Mouse (Mus musculus): ENCODE measurements around the gene Ncor2. TPM values are rescaled to one million over a fixed set of nuclear protein-coding genes. Genes with fewer than 3 reads are reported as not detected.

Ncor2 gene
- total RNA-seq, 2 experiments from 2014 or later = 11.8 to 47.9 TPM

- no peak for ATAC-seq (replicated peaks; ENCODE audit: poor library complexity, severe bottlenecking)
These were observed 6.0 kb downstream of the Ncor2 start for GRCm38 (mm10) chr5:125172831-125173615.

DNA sequence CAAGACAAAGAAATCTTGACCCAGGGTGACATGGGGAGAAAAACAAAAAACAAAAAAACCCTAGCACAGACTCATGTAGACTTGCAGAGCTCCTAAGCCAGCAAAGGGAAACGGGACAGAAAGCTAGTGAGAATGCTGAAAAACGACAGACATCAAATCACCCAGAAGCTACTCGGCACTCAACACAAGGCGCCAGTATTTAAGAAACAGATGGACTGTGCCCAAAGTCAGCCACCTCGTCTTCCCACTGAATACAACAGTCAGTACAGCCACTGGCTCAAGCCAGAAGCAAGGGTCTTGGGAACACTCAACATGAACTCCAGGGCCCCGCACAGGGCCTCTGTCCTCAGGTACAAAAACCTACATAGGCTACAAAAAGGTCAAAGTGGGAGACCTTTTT, 7.8 kb downstream of the Ncor2 start:
- no peak for ATAC-seq (replicated peaks; ENCODE audit: poor library complexity, severe bottlenecking)

DNA sequence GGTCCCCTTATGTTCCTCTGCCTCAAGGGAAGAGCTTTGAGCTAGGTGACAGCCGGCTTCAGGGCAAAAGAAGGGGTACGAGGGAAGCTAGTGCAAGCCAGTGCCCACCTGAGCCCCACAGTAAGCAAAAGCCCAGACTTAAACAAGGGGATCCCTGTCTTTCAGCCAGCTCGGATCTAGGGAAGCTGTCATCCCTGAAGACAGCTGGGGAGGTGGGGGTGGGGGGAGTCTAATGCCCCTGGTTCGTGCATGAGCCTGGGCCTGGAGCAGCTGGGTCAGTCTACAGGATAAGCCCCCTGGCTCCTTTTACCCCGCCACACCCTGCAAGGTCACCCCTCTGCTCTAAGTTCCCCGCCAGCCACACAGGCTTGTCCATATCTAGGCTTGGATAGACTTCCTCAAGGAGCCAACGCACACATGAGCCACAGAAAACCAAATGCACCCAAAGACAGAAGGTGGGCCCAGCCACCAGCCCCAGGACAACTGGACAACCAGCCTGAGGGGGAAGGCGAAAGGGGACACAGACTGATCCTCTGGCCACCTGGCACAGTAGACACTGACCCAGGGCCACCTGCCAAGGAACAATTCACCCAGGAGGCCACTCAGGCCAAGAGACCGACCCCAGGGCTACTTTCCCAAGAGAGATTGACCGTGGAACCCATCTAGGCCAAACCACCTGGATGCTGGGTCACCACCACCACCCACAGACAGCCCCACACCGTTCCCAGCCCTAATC, 8.7 kb downstream of the Ncor2 start:
- no peak for ATAC-seq (replicated peaks; ENCODE audit: poor library complexity, severe bottlenecking)

- ATAC-seq (replicated peaks; ENCODE audit: poor library complexity, severe bottlenecking) = no peak
These were observed 10.9 kb downstream of the Ncor2 start for GRCm38 (mm10) chr5:125168101-125168500.

DNA sequence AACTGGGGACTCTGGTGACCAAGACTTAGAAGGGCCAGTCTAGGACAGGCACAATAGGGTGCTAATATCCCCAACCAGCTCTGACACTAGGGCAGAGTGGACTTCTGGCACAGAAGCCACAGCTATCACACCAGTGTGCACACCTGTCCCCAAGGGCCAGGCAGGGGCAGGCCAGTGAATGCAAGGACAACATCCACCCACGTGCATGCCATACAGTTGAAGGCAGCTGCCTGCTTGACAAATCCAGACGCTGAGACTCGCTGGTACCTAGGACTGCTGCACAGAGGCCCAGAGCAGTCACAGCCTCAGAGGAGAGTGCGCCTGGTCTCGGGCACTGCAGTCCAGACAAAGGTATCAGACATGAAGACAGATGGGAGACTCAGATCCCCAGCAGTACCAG, 11.5 kb downstream of the Ncor2 start:
- ATAC-seq (replicated peaks; ENCODE audit: poor library complexity, severe bottlenecking) = no peak

DNA sequence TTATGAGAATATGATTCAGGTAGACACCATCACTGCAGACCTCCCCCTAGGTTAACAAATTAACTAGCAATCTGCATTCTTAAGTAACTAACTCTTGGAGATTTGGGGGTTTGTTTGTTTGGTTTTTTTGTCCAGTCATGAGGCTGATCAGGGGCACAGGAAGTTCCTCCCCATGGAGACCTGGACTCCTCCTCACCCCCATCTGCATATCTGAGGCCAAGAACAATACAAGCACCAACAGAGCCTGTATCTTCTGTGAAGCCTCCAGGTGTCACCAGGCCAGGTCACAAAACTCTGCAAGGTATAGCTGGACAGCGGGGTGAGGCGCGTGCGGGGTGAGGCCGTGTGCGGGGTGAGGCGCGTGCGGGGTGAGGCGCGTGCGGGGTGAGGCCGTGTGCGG, 13.0 kb downstream of the Ncor2 start:
- ATAC-seq (replicated peaks; ENCODE audit: poor library complexity, severe bottlenecking) = no peak

- peak; percentile 33; the same call in 1 of the 2 replicates for ATAC-seq (replicated peaks; ENCODE audit: poor library complexity, severe bottlenecking)
These were observed 14.4 kb downstream of the Ncor2 start for GRCm38 (mm10) chr5:125164465-125165167.

DNA sequence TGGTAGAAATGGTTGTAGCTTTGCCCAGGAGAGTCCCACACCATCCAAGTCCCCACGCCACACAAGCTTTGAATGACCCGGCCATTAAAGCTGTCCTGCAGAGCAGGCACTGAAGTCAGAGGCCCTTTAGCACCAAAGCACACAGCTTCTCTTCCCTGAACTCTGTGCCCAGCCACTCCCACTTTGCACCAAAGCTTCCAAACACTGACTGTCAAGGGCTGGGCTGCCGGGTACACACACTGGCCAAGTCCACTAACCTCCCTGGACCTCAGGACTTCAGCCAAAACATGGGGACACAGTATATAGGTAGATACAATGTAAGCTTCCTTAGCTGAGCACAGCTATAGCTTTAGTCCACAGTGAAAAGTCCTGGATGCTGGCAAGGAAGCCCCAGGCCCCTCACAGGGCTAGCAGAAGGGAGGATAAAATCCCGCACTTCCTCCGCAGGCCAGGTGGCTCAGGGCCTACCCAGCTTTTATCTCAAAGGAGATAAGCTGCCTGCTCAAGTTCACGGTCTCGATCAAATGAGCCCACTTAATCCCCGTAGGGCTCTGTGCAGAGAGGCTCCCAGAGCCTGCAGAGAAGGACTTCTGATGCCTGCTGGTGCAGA, 15.5 kb downstream of the Ncor2 start:
- no peak for ATAC-seq (replicated peaks; ENCODE audit: poor library complexity, severe bottlenecking)

DNA sequence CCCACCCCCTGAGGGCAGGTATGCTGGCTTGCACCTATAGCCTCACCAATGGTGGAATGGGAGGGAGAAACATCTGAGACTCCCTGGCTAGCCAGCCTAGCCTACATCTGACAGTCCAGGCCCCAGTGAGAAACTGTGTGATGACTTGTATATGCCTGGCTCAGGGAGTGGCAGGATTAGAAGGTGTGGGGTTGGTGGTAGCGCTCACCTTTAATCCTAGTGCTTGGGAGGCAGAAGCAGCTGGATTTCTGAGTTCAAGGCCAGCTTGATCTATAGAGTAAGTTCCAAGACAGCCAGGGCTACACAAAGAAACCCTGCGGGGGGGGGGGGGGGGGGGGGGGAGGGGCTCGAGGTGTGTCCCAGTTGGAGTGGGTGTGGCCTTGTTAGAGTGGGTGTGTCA, 16.6 kb downstream of the Ncor2 start:
- ATAC-seq (replicated peaks; ENCODE audit: poor library complexity, severe bottlenecking) = no peak

GRCm38 (mm10) chr5:125159804-125160405, 19.1 kb downstream of the Ncor2 start:
- no peak for ATAC-seq (replicated peaks; ENCODE audit: poor library complexity, severe bottlenecking)

DNA sequence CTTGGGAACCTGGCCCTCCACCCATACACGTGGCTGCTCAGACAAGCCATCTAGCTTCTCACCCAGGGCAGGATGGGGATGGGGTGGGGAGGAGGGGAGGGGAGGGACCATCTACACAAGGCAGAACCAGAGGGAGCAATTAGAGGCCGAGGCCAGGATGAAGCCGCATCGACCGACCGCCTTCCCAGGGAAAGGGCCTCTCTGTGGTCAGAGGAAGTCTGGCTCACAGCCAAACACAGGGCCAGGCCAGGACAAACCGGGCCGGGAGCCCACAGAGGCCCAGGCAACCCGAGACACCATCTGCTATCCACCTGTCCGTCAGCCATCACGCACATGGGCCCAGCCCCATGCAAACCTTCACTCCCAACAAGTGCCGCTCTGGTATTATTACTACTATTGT, 19.7 kb downstream of the Ncor2 start:
- ATAC-seq (replicated peaks; ENCODE audit: poor library complexity, severe bottlenecking) = 0 out of 2 replicates have a peak, but pooled peaks have one; percentile 4

DNA sequence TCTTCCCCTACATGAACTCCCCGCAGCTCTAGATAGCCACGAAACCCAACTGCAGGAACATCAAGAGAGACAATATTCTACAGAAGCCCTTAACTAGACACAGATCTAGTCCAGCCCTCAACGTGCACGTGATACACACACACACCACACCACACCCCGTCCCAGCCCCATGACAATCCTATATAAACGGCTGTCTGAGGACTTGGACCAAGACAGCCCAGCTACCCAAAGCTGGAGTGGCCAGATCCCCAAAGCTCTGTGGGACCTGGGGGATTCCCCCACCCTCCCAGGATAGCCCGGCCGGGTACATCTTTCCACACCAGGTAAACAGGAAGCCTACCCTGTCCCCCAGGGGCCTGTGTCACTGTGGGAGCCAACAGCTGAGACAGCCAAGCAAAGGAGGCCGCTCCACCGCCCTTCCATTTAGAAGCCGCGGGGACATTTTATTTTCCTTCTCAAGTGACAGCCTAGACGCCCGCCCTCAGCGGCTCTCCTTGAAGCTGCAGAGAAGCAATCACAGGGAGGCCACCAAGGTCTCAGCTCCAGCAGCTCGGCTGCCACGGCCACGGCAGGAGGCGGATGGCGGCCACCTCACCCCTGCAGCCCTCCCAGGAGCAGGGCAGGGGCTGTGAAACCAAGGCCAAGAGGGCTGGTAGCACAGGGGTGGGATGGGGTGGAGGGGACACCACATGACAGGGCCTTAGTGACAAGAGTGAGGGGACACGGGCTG, 20.6 kb downstream of the Ncor2 start:
- peak; percentile 23; the same call in 1 of the 2 replicates for ATAC-seq (replicated peaks; ENCODE audit: poor library complexity, severe bottlenecking)

DNA sequence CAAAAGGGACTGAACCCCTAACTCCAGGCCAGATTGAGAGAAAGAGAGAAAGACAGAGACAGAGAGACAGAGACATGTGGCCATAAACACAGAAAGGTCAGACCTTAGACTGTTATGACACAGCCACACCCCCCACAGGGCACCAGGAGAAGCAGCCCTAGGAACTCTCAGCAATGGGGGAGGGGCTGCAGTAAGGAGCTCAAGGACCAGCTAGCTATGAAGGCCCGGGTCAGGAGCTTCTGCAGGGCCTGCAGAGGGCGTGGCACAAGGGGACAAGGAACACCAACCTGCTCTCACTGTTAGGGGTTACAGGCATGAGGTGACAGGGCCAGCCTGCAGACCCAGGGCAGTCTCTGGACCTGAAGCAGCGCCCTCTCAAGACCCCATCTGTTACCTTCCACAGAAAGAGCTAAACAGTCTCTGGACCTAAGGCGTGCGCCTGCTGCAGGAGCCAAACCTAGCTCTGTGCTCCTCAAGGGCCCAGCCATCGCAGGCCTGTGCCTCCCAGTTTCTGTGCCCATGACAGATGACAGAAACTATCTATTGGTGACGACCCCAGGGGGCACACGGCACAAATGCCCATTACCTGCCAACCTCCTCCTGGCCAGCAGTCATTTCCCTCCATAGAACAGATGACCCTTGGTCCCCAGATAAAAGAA, 21.5 kb downstream of the Ncor2 start:
- no peak for ATAC-seq (replicated peaks; ENCODE audit: poor library complexity, severe bottlenecking)

DNA sequence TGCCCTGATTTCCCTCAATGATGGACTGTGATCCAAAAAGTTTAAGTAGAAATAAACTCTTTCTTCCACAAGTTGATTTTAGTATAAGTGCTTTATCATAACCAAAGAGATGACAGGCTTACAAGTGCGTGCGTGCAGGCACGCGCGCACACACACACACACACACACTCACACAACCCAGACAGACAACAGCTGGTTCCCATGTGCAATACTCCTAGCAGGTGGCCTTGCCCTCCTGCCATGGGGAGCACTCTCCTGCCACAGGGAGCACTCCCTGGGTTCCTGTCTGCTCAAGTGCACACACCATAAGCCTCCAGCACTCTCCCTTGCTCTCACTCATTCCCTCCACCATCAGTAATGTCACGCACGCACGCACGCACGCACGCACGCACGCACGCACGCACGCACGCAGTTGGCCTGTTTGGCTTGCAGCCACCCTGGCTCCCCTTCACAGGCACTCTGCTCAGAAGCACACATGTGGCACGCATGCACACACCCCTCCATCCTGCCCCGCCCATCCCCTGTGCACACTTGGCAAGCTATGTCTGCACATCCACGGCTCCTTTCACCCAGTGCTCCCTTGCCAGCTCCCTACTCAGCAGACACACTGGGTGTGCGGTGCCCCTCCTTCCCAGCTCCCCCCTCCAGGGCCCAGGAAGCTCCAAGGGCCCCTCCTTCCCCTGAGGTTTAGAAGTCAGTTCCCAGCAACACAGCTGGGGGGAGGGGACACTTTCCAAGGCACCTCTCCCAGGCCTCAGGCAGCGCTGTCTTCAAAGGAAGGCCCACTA, 22.4 kb downstream of the Ncor2 start:
- no peak for ATAC-seq (replicated peaks; ENCODE audit: poor library complexity, severe bottlenecking)

DNA sequence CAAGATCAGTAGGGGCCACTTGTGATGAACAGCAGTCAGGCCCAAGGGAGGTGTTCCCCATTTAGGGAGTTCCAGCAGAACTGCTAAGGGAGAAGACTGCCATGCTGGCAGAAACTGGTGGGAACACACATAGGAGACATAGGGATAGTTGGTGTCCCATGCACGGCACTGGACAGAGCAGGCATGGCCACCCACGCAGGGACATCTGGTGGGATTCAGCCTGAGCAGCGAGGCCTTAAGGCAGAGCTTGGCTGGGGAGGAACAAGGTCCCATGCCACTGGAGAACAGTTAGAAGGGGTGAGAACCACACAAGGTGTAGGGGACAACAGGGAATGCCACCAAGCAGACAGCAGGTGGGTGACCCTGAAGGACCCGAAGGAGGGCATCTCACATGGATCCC, 23.6 kb downstream of the Ncor2 start:
- no peak for ATAC-seq (replicated peaks; ENCODE audit: poor library complexity, severe bottlenecking)

- ATAC-seq (replicated peaks; ENCODE audit: poor library complexity, severe bottlenecking) = no peak
These were observed 24.0 kb downstream of the Ncor2 start for GRCm38 (mm10) chr5:125154989-125155388.

DNA sequence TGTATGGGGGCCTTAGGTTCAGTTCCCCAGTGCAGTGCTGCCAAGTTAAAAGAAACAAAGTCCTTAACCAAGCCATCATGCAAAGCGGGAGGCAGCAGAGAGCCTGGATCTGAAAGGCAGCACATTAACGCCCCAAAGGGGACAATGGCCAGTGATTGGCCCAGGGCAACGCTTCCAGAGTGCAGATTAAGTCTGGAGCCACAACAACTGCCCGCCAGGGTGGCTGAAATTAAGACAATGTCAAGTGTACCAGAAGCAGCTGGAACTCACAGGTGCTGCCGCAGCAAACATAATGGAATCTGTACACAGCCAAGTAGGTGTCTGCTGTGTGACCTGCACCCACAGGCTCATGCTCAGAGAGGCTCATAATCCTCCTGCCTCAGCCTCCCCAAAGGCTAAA, 24.8 kb downstream of the Ncor2 start:
- ATAC-seq (replicated peaks; ENCODE audit: poor library complexity, severe bottlenecking) = no peak

GRCm38 (mm10) chr5:125153201-125153816, 25.7 kb downstream of the Ncor2 start:
- no peak for ATAC-seq (replicated peaks; ENCODE audit: poor library complexity, severe bottlenecking)
